9 mouse cellular contexts compared by ENCODE assay signal in genomic region chr10:128358796-128359195, GRCm38 (mm10). TPM values are rescaled to one million over a fixed set of nuclear protein-coding genes. Genes with fewer than 3 reads are reported as not detected.
DNase-seq lines count a peak whose midpoint lies in the region; ATAC-seq lines count a peak whose summit lies in the region.
"Had no signal": no experiment of that assay in that cellular context is flagged by ENCODE, and none has a peak within 500 bp of the region (broad histone marks: within the 10 kb centered on the region; RNA-seq: fewer than 3 reads in every experiment).

No protein-coding gene starts in this region.

- peak; percentile 44; the same call in 1 of the 2 replicates for ATAC-seq in monocyte, adult 5-6 weeks (replicated peaks; ENCODE audit: insufficient number of reproducible peaks, low FRiP score, low TSS enrichment, poor library complexity, severe bottlenecking)
- no peak for ATAC-seq in midbrain, embryonic 16.5 days

- no peaks in the 10 kb centered on the region for H3K4me1 ChIP-seq in midbrain, embryonic 16.5 days (ENCODE audit: control insufficient read depth, insufficient read depth, low read length)
- H3K4me1 ChIP-seq: neural tube, embryonic 13.5 days had no signal

- peaks cover 43% of the 10 kb centered on the region for H3K36me3 ChIP-seq in midbrain, embryonic 16.5 days (ENCODE audit: control insufficient read depth, insufficient read depth, low read length)

- DNase-seq in gastrocnemius, postnatal 10 days, result peak; percentile 62
- DNase-seq in gastrocnemius, postnatal 36 days, result no peak
- peak; percentile 69 for DNase-seq in testis, postnatal 10 days (ENCODE audit: low spot score)
- no peak for DNase-seq in testis, postnatal 14 days (ENCODE audit: low spot score)
- DNase-seq in c-Kit-positive CD71-positive TER-119-positive erythroid progenitor cells, embryonic 14.5 days (ENCODE audit: low spot score), result peak; percentile 63
- peak; percentile 70 to 81 for DNase-seq in kidney, postnatal 36 days

- intact Hi-C loops in gastrocnemius, postnatal 36 days (cut with DNase I), result no loop called here

- no peak overlapping the region for H3K9ac ChIP-seq in midbrain, embryonic 16.5 days (ENCODE audit: low read depth, low read length)
- H3K9ac ChIP-seq: neural tube, embryonic 13.5 days had no signal

- H3K9me3 ChIP-seq in midbrain, embryonic 16.5 days (replicated peaks; ENCODE audit: control insufficient read depth, low read length, poor library complexity, severe bottlenecking), result no peaks in the 10 kb centered on the region
- H3K9me3 ChIP-seq: neural tube, embryonic 13.5 days had no signal

- 54% methylated on average over 2 of the region's 2 CpGs for WGBS in midbrain, embryonic 16.5 days

- no peaks in the 10 kb centered on the region for H3K27me3 ChIP-seq in midbrain, embryonic 16.5 days (ENCODE audit: control insufficient read depth, insufficient read depth, low read depth, low read length)
- H3K27me3 ChIP-seq: neural tube, embryonic 13.5 days had no signal

- no peak overlapping the region for H3K4me3 ChIP-seq in midbrain, embryonic 16.5 days (ENCODE audit: low read depth, low read length)
- H3K4me3 ChIP-seq: neural tube, embryonic 13.5 days had no signal

- H3K27ac ChIP-seq in midbrain, embryonic 16.5 days (ENCODE audit: low read length), result no peak overlapping the region
- H3K27ac ChIP-seq: neural tube, embryonic 13.5 days had no signal

- H3K4me2 ChIP-seq in midbrain, embryonic 16.5 days (ENCODE audit: low read length), result no peak overlapping the region
- H3K4me2 ChIP-seq: neural tube, embryonic 13.5 days had no signal

RNA-seq across cellular contexts. Expression of gene Coq10a, which starts 10.0 kb away (rescaled TPM):
- 100 to 1,000 TPM; 170 to 198 TPM for total RNA-seq in gastrocnemius, postnatal 10 days (2021)
- total RNA-seq in gastrocnemius, postnatal 36 days (2021), result 100 to 1,000 TPM; 433 to 434 TPM
- total RNA-seq in monocyte, adult 5-6 weeks (2017), result 18.2 to 21.9 TPM (median 19.4 TPM) in 3 replicates
- polyA plus RNA-seq in midbrain, embryonic 16.5 days (2015; fragmentation: Nextera tagmentation; extraction: Ambion mirVana), result 36.8 and 40.3 TPM in 2 replicates

RNA-seq across cellular contexts. Expression of gene Ankrd52, which starts 18.1 kb away (rescaled TPM):
- total RNA-seq in gastrocnemius, postnatal 10 days (2021), result 10 to 100 TPM; 47.3 to 50.9 TPM
- 10 to 100 TPM; 50.5 to 55.7 TPM for total RNA-seq in gastrocnemius, postnatal 36 days (2021)
- total RNA-seq in monocyte, adult 5-6 weeks (2017), result 6.5 to 18.2 TPM (median 8.3 TPM) in 3 replicates
- 9.9 and 13.6 TPM in 2 replicates for polyA plus RNA-seq in midbrain, embryonic 16.5 days (2015; fragmentation: Nextera tagmentation; extraction: Ambion mirVana)

RNA-seq across cellular contexts. Expression of gene Cs, which starts 21.3 kb away (rescaled TPM):
- 100 to 1,000 TPM; 483 to 549 TPM for total RNA-seq in gastrocnemius, postnatal 10 days (2021)
- total RNA-seq in gastrocnemius, postnatal 36 days (2021), result 100 to 1,000 TPM; 586 to 610 TPM
- 72.5 to 84.0 TPM (median 77.3 TPM) in 3 replicates for total RNA-seq in monocyte, adult 5-6 weeks (2017)
- polyA plus RNA-seq in midbrain, embryonic 16.5 days (2015; fragmentation: Nextera tagmentation; extraction: Ambion mirVana), result 247 and 265 TPM in 2 replicates

RNA-seq across cellular contexts. Expression of gene Cnpy2, which starts 36.5 kb away (rescaled TPM):
- total RNA-seq in gastrocnemius, postnatal 10 days (2021), result 10 to 100 TPM; 62.5 to 71.7 TPM
- 10 to 100 TPM; 41.6 to 45.4 TPM for total RNA-seq in gastrocnemius, postnatal 36 days (2021)
- 31.0 to 45.3 TPM (median 42.6 TPM) in 3 replicates for total RNA-seq in monocyte, adult 5-6 weeks (2017)
- 185 and 191 TPM in 2 replicates for polyA plus RNA-seq in midbrain, embryonic 16.5 days (2015; fragmentation: Nextera tagmentation; extraction: Ambion mirVana)

RNA-seq across cellular contexts. Expression of gene Slc39a5, which starts 42.2 kb away (rescaled TPM):
- total RNA-seq in gastrocnemius, postnatal 10 days (2021), result not detected
- not detected for total RNA-seq in gastrocnemius, postnatal 36 days (2021)
- not detected in 3 replicates for total RNA-seq in monocyte, adult 5-6 weeks (2017)
- polyA plus RNA-seq in midbrain, embryonic 16.5 days (2015; fragmentation: Nextera tagmentation; extraction: Ambion mirVana), result 0.10 TPM in 1 of 2 replicates, not detected in the other
- polyA plus RNA-seq: neural tube, embryonic 13.5 days had no signal

Comparison
In these comparisons a context has a peak if more than half of its experiments do, and no peak if none do; other contexts are left out.
1. DNase-seq: peak in gastrocnemius, postnatal 10 days (single experiment), testis, postnatal 10 days (single experiment), c-Kit-positive CD71-positive TER-119-positive erythroid progenitor cells, embryonic 14.5 days (single experiment) and kidney, postnatal 36 days (2 of 2); none in gastrocnemius, postnatal 36 days (0 of 2) and testis, postnatal 14 days (single experiment).